Mouse (Mus musculus): Measurements from ENCODE around the gene Ucp3. TPM values are rescaled to one million over a fixed set of nuclear protein-coding genes. Genes with fewer than 3 reads are reported as not detected.
A peak's percentile ranks its signal among the peaks of the same experiment; 100 is the strongest.

Ucp3 gene
- total and polyA plus RNA-seq, 3 experiments, result 33.7 to 39.4 (median 39.0) TPM

DNA sequence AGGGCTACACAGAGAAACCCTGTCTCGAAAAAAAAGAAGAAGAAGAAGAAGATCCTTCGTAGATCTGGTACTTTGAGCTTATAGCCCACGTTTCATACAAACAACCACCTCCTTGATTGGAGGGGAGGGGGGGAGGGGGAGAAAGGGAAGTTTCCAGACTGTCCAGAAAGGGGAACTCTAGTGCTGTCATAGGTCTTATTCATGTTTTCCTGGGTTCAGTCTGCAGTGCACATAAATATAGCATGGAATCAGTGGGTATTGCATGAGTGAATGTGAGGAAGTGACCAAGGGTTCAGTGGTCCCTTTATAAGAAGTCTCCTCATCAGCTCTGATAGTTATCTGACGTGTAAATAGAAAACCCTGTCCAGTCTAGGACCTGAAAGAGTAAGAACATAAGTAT is 29.1 kb upstream of the Ucp3 start:
- TF ChIP-seq EP300 (IDR thresholded peaks at IDR 0.05; ENCODE audit: insufficient read depth, low read depth, low read length), result no peak
- no peak for TF ChIP-seq POLR2A (IDR thresholded peaks at IDR 0.05; ENCODE audit: insufficient read depth, low read depth, low read length)
- no peak for TF ChIP-seq CTCF (IDR thresholded peaks at IDR 0.05)
- Histone ChIP-seq H3K79me2 (replicated peaks; ENCODE audit: control insufficient read depth, insufficient read depth, low read length) (no peaks in the 10 kb centered on the region), H3K27ac (no peak overlapping the region), H3K4me3 (no peak overlapping the region), H3K9ac (ENCODE audit: low read depth, low read length) (no peak overlapping the region), H3K27me3 (ENCODE audit: control insufficient read depth, insufficient read depth, low read length) (no peaks in the 10 kb centered on the region), H3K4me1 (ENCODE audit: control insufficient read depth, insufficient read depth, low read length) (no peaks in the 10 kb centered on the region), H3K36me3 (ENCODE audit: control insufficient read depth, insufficient read depth, low read length) (no peaks in the 10 kb centered on the region)
- no peak for DNase-seq
- intact Hi-C loops (cut with DNase I), result no loop called here
- 87% methylated on average over 4 of the region's 4 CpGs for WGBS

DNA sequence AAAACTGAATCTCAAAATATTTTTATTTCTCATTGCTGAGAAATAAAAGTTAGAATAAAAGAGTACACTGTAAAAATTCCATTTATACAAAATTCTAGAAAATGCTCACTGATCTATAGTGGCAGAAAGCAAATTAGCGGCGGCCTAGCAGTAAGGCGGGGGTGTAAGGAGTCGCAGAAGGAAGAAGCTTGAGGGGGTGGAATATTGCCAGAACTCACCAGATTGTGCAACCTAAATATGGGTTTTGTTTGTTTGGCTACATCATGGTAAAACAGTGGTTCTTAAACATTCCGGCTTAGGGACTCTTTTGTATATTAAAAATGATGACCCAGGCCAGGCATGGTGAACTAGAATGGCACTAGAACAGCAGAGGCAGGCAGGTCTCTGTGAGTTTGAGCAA is 26.5 kb upstream of the Ucp3 start:
- Histone ChIP-seq H3K36me3 (ENCODE audit: control insufficient read depth, insufficient read depth, low read length) (no peaks in the 10 kb centered on the region), H3K9ac (ENCODE audit: low read depth, low read length) (no peak overlapping the region), H3K4me1 (ENCODE audit: control insufficient read depth, insufficient read depth, low read length) (no peaks in the 10 kb centered on the region), H3K79me2 (replicated peaks; ENCODE audit: control insufficient read depth, insufficient read depth, low read length) (no peaks in the 10 kb centered on the region), H3K4me3 (no peak overlapping the region), H3K27ac (no peak overlapping the region), H3K27me3 (ENCODE audit: control insufficient read depth, insufficient read depth, low read length) (no peaks in the 10 kb centered on the region)
- no peak for TF ChIP-seq CTCF (IDR thresholded peaks at IDR 0.05)
- no peak for TF ChIP-seq EP300 (IDR thresholded peaks at IDR 0.05; ENCODE audit: insufficient read depth, low read depth, low read length)
- no peak for TF ChIP-seq POLR2A (IDR thresholded peaks at IDR 0.05; ENCODE audit: insufficient read depth, low read depth, low read length)
- DNase-seq, result no peak
- intact Hi-C loops (cut with DNase I), result no loop called here
- WGBS, result 94% methylated on average over 5 of the region's 5 CpGs

DNA sequence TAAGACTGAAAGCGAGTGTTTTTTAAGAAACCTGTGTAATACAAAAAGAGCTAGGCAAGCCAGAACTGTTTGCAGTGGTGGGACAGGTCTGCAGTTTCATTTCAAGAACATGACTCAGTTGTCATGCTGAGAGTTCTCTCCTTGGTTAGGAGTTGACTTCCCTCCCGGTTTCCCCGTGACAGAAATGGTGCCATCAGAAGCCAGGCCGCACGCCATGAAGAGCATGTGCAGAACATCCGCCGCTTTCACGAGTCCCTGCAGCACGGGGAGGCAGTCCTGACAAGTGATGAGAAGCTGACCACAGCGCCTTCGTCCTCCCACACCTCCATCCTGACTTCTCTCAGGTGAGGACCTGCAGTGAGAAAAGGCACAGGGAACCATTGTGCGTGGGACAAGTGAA is 24.3 kb upstream of the Ucp3 start:
- intact Hi-C loops (cut with DNase I), result no loop called here
- H3K4me3 ChIP-seq, result no peak overlapping the region
- TF ChIP-seq CTCF (IDR thresholded peaks at IDR 0.05) (no peak), POLR2A (IDR thresholded peaks at IDR 0.05; ENCODE audit: insufficient read depth, low read depth, low read length) (no peak), EP300 (IDR thresholded peaks at IDR 0.05; ENCODE audit: insufficient read depth, low read depth, low read length) (no peak)
- H3K4me1 ChIP-seq (ENCODE audit: control insufficient read depth, insufficient read depth, low read length), result no peaks in the 10 kb centered on the region
- DNase-seq, result no peak
- H3K36me3 ChIP-seq (ENCODE audit: control insufficient read depth, insufficient read depth, low read length), result no peaks in the 10 kb centered on the region
- no peak overlapping the region for H3K9ac ChIP-seq (ENCODE audit: low read depth, low read length)
- no peaks in the 10 kb centered on the region for H3K79me2 ChIP-seq (replicated peaks; ENCODE audit: control insufficient read depth, insufficient read depth, low read length)
- no peaks in the 10 kb centered on the region for H3K27me3 ChIP-seq (ENCODE audit: control insufficient read depth, insufficient read depth, low read length)
- no peak overlapping the region for H3K27ac ChIP-seq
- 90% methylated on average over 12 of the region's 12 CpGs for WGBS

DNA sequence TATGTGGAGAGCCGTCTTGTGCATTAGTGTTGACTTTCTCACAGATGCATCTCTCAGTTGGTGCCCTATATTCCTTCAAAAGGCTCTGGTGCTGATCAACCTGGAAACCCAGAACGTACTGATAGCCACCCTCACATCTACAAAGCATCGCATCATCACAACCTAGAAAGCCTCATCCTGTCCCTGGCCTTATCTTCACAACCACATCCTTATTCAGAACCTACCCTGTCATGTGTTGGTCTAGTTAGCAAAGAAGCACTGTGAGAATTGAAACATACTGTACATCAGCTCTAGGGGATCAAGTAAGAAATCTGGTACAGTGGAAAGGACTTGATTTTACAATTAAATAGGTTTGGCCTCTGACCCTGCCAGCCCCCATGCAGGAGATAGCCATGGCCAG is 23.8 kb upstream of the Ucp3 start:
- DNase-seq, result no peak
- intact Hi-C loops (cut with DNase I), result no loop called here
- H3K36me3 ChIP-seq (ENCODE audit: control insufficient read depth, insufficient read depth, low read length), result no peaks in the 10 kb centered on the region
- no peaks in the 10 kb centered on the region for H3K4me1 ChIP-seq (ENCODE audit: control insufficient read depth, insufficient read depth, low read length)
- no peak overlapping the region for H3K9ac ChIP-seq (ENCODE audit: low read depth, low read length)
- H3K79me2 ChIP-seq (replicated peaks; ENCODE audit: control insufficient read depth, insufficient read depth, low read length), result no peaks in the 10 kb centered on the region
- H3K27me3 ChIP-seq (ENCODE audit: control insufficient read depth, insufficient read depth, low read length), result no peaks in the 10 kb centered on the region
- no peak overlapping the region for H3K4me3 ChIP-seq
- TF ChIP-seq EP300 (IDR thresholded peaks at IDR 0.05; ENCODE audit: insufficient read depth, low read depth, low read length), result no peak
- TF ChIP-seq POLR2A (IDR thresholded peaks at IDR 0.05; ENCODE audit: insufficient read depth, low read depth, low read length), result no peak
- TF ChIP-seq CTCF (IDR thresholded peaks at IDR 0.05), result no peak
- no peak overlapping the region for H3K27ac ChIP-seq
- WGBS, result 82% methylated on average over 3 of the region's 3 CpGs

DNA sequence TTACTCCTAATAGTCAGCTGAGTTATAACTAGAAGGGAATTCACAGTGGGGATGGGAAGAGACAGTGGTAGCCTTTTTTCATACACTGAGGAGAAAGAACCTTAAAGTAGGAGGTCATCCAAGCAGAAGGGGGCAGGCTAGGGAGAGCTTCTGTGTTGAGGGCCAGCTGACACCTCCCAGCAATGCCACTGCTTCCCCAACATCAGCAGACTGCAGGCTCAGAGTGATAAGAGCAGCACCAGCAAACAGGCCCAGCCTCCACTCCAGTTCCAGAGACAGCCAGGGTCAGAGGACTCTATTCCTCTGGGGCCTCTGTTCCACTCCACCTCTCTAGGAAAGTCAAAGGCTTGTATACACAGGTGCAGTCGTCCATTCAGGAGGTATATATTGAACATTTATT is 14.6 kb upstream of the Ucp3 start:
- WGBS, result 38% methylated on average over 1 of the region's 1 CpGs
- no peak for DNase-seq
- peak; percentile 18; the same call in 1 of the 2 replicates for TF ChIP-seq CTCF (IDR thresholded peaks at IDR 0.05)
- TF ChIP-seq EP300 (IDR thresholded peaks at IDR 0.05; ENCODE audit: insufficient read depth, low read depth, low read length), result no peak
- H3K27me3 ChIP-seq (ENCODE audit: control insufficient read depth, insufficient read depth, low read length), result no peaks in the 10 kb centered on the region
- H3K27ac ChIP-seq, result no peak overlapping the region
- intact Hi-C loops (cut with DNase I), result no loop called here
- H3K4me3 ChIP-seq, result no peak overlapping the region
- H3K9ac ChIP-seq (ENCODE audit: low read depth, low read length), result no peak overlapping the region
- H3K79me2 ChIP-seq (replicated peaks; ENCODE audit: control insufficient read depth, insufficient read depth, low read length), result no peaks in the 10 kb centered on the region
- peaks cover 19% of the 10 kb centered on the region for H3K4me1 ChIP-seq (ENCODE audit: control insufficient read depth, insufficient read depth, low read length)
- peaks cover 6% of the 10 kb centered on the region for H3K36me3 ChIP-seq (ENCODE audit: control insufficient read depth, insufficient read depth, low read length)

DNA sequence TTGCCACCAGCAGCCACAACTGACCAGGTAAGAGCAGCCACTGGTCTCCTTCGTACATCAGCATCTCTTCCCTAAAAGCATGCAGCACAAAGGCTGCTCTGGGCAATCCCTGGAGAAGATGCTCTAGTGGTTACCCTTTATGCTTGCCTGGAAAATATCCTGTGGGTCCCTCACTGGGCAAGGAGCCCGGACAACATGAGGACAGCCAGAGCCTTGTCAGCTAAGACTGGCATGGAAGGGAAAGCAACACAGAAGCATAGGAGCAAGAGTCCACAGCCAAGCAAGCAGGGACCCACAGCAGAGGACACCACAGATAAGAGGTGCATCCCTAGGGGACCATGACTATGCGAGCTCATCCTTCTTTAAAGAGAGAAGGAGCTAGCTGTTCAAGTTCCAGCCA is 12.9 kb upstream of the Ucp3 start:
- no peaks in the 10 kb centered on the region for H3K79me2 ChIP-seq (replicated peaks; ENCODE audit: control insufficient read depth, insufficient read depth, low read length)
- peaks cover 8% of the 10 kb centered on the region for H3K36me3 ChIP-seq (ENCODE audit: control insufficient read depth, insufficient read depth, low read length)
- H3K27ac ChIP-seq, result peak overlapping the region; percentile 52
- peaks cover 25% of the 10 kb centered on the region for H3K4me1 ChIP-seq (ENCODE audit: control insufficient read depth, insufficient read depth, low read length)
- H3K27me3 ChIP-seq (ENCODE audit: control insufficient read depth, insufficient read depth, low read length), result no peaks in the 10 kb centered on the region
- no peak for TF ChIP-seq EP300 (IDR thresholded peaks at IDR 0.05; ENCODE audit: insufficient read depth, low read depth, low read length)
- DNase-seq, result no peak
- intact Hi-C loops (cut with DNase I), result no loop called here
- no peak overlapping the region for H3K4me3 ChIP-seq
- H3K9ac ChIP-seq (ENCODE audit: low read depth, low read length), result no peak overlapping the region
- 70% methylated on average over 3 of the region's 3 CpGs for WGBS
